Mouse (Mus musculus): ENCODE data around the gene Cutal. TPM values are rescaled to one million over a fixed set of nuclear protein-coding genes. Genes with fewer than 3 reads are reported as not detected.

The Cutal gene
- polyA plus RNA-seq, 1 experiment from 2014 or later = not detected

GRCm38 (mm10) chr2:34904849-34905542 lies 30.8 kb downstream of the Cutal start:
- ATAC-seq (ENCODE audit: insufficient number of reproducible peaks, low FRiP score, low TSS enrichment, low read depth) = peak; percentile 98
- H3K27ac ChIP-seq (replicated peaks) = peak overlapping the region; percentile 73
- H3K27me3 ChIP-seq = no peaks in the 10 kb centered on the region; the same call in 1 of the 2 replicates
- H3K4me1 ChIP-seq = peaks cover 29% of the 10 kb centered on the region
- no peaks in the 10 kb centered on the region for H3K9me3 ChIP-seq (replicated peaks)
- H3K36me3 ChIP-seq = 0 out of 2 replicates have a peak, but pooled peaks cover 15% of the 10 kb centered on the region
- H3K9ac ChIP-seq = no peak overlapping the region
- peak overlapping the region; percentile 37 for H3K4me3 ChIP-seq (replicated peaks)
- under 1% methylated on average over 34 of the region's 34 CpGs for WGBS
- peak overlapping the region; percentile 62 for H3K4me2 ChIP-seq (replicated peaks)

GRCm38 (mm10) chr2:34906426-34906825 lies 32.2 kb downstream of the Cutal start:
- no peaks in the 10 kb centered on the region; the same call in 1 of the 2 replicates for H3K27me3 ChIP-seq
- 0 out of 2 replicates have a peak, but pooled peaks cover 12% of the 10 kb centered on the region for H3K36me3 ChIP-seq
- no peak overlapping the region for H3K4me2 ChIP-seq (replicated peaks)
- H3K4me3 ChIP-seq (replicated peaks) = no peak overlapping the region
- H3K9ac ChIP-seq = no peak overlapping the region
- ATAC-seq (ENCODE audit: insufficient number of reproducible peaks, low FRiP score, low TSS enrichment, low read depth) = no peak
- peaks cover 29% of the 10 kb centered on the region for H3K4me1 ChIP-seq
- H3K9me3 ChIP-seq (replicated peaks) = no peaks in the 10 kb centered on the region
- 74% methylated on average over 6 of the region's 6 CpGs for WGBS
- H3K27ac ChIP-seq (replicated peaks) = no peak overlapping the region

- no peak for ATAC-seq (ENCODE audit: insufficient number of reproducible peaks, low FRiP score, low TSS enrichment, low read depth)
- peaks cover 3% of the 10 kb centered on the region; the same call in 1 of the 2 replicates for H3K27me3 ChIP-seq
- no peak overlapping the region for H3K4me2 ChIP-seq (replicated peaks)
- no peak overlapping the region for H3K4me3 ChIP-seq (replicated peaks)
- H3K36me3 ChIP-seq = 0 out of 2 replicates have a peak, but pooled peaks cover 9% of the 10 kb centered on the region
- 39% methylated on average over 12 of the region's 12 CpGs for WGBS
- no peaks in the 10 kb centered on the region for H3K9me3 ChIP-seq (replicated peaks)
- no peak overlapping the region for H3K9ac ChIP-seq
- H3K4me1 ChIP-seq = peaks cover 29% of the 10 kb centered on the region
- 0 out of 2 replicates have a peak overlapping the region, but pooled peaks have one; percentile 28 for H3K27ac ChIP-seq (replicated peaks)
Measured at GRCm38 (mm10) chr2:34906861-34907604, 32.8 kb downstream of the Cutal start.

- Histone ChIP-seq H3K4me1 (peaks cover 39% of the 10 kb centered on the region), H3K4me3 (replicated peaks) (no peak overlapping the region), H3K27ac (replicated peaks) (no peak overlapping the region), H3K4me2 (replicated peaks) (no peak overlapping the region), H3K27me3 (peaks cover 10% of the 10 kb centered on the region; the same call in 1 of the 2 replicates), H3K9me3 (replicated peaks) (no peaks in the 10 kb centered on the region), H3K36me3 (0 out of 2 replicates have a peak, but pooled peaks cover 3% of the 10 kb centered on the region), H3K9ac (no peak overlapping the region)
- no peak for ATAC-seq (ENCODE audit: insufficient number of reproducible peaks, low FRiP score, low TSS enrichment, low read depth)
- WGBS = 87% methylated on average over 4 of the region's 4 CpGs
Measured at GRCm38 (mm10) chr2:34909719-34910118, 35.5 kb downstream of the Cutal start.

DNA sequence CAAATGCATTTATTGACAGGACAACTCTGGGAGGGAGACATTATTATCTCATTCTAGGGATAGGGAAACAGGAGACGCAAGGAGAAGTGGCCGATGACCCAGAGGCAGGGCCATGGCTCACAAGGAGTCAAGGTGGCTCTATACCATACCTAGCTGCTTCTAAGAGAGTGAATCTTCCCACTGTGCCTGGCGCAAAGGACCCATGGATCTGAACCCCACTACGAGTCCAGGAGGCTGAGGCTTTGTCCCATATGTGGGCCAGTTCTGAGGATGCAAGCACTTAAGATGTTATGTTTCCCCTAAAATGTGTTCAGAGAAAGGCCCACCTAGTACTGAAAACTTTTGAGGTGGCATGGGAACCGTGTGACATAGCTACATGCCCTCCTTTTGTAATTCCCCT lies 37.7 kb downstream of the Cutal start:
- no peaks in the 10 kb centered on the region for H3K9me3 ChIP-seq (replicated peaks)
- H3K4me1 ChIP-seq = peaks cover 34% of the 10 kb centered on the region
- no peak for ATAC-seq (ENCODE audit: insufficient number of reproducible peaks, low FRiP score, low TSS enrichment, low read depth)
- H3K4me3 ChIP-seq (replicated peaks) = no peak overlapping the region
- H3K27ac ChIP-seq (replicated peaks) = no peak overlapping the region
- H3K27me3 ChIP-seq = peaks cover 12% of the 10 kb centered on the region; the same call in 1 of the 2 replicates
- H3K36me3 ChIP-seq = 0 out of 2 replicates have a peak, but pooled peaks cover 3% of the 10 kb centered on the region
- no peak overlapping the region for H3K9ac ChIP-seq
- WGBS = 82% methylated on average over 5 of the region's 5 CpGs
- no peak overlapping the region for H3K4me2 ChIP-seq (replicated peaks)

DNA sequence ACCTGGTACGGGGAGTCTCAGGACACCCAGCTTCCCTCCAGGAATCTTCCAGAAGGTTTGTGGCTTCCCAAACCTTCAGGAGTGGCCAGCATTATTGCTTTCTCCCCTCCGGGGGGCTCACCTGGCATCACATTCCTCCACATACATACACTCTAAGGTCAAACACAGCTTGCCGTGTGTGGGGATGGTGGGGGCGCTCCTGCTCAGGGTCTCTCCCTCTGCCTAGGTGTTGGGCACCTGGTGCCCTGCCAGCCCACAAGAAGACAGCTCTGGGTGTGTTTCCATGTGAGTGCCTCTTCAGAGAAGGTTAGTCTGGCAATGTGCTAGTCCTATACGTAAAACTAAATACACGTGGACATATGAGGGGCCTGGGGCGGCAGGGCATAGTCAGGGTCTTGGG lies 38.4 kb downstream of the Cutal start:
- H3K4me3 ChIP-seq (replicated peaks) = peak overlapping the region; percentile 53
- H3K27me3 ChIP-seq = peaks cover 12% of the 10 kb centered on the region; the same call in 1 of the 2 replicates
- no peak overlapping the region for H3K27ac ChIP-seq (replicated peaks)
- no peaks in the 10 kb centered on the region for H3K9me3 ChIP-seq (replicated peaks)
- H3K4me1 ChIP-seq = peaks cover 27% of the 10 kb centered on the region
- 36% methylated on average over 7 of the region's 7 CpGs for WGBS
- H3K36me3 ChIP-seq = 0 out of 2 replicates have a peak, but pooled peaks cover 3% of the 10 kb centered on the region
- H3K9ac ChIP-seq = peak overlapping the region; percentile 40; the same call in 1 of the 2 replicates
- ATAC-seq (ENCODE audit: insufficient number of reproducible peaks, low FRiP score, low TSS enrichment, low read depth) = no peak
- peak overlapping the region; percentile 88 for H3K4me2 ChIP-seq (replicated peaks)

GRCm38 (mm10) chr2:34913218-34914068 lies 39.2 kb downstream of the Cutal start, which contains the start of gene Phf19:
Gene Phf19, minus strand, starts transcription at chr2:34914026.
- Histone ChIP-seq H3K27me3 (peaks cover 12% of the 10 kb centered on the region; the same call in 1 of the 2 replicates), H3K27ac (replicated peaks) (no peak within 1 kb of the TSS; the same call in 1 of the 2 replicates), H3K4me2 (replicated peaks) (peak within 1 kb of the TSS; percentile 88), H3K4me3 (replicated peaks) (peak within 1 kb of the TSS; percentile 53), H3K4me1 (peaks cover 26% of the 10 kb centered on the region), H3K9me3 (replicated peaks) (no peaks in the 10 kb centered on the region), H3K36me3 (0 out of 2 replicates have a peak, but pooled peaks cover 3% of the 10 kb centered on the region), H3K9ac (peak within 1 kb of the TSS; percentile 40)
- 1% methylated on average over 62 of the region's 64 CpGs for WGBS
- 0 out of 2 replicates have a peak, but pooled peaks have one; percentile 31 for ATAC-seq (ENCODE audit: insufficient number of reproducible peaks, low FRiP score, low TSS enrichment, low read depth)

- WGBS = 3% methylated on average over 42 of the region's 50 CpGs
- Histone ChIP-seq H3K27ac (replicated peaks) (no peak overlapping the region; the same call in 1 of the 2 replicates), H3K4me3 (replicated peaks) (peak overlapping the region; percentile 53), H3K9ac (peak overlapping the region; percentile 40), H3K36me3 (0 out of 2 replicates have a peak, but pooled peaks cover 3% of the 10 kb centered on the region), H3K27me3 (peaks cover 12% of the 10 kb centered on the region; the same call in 1 of the 2 replicates), H3K4me1 (peaks cover 26% of the 10 kb centered on the region), H3K9me3 (replicated peaks) (no peaks in the 10 kb centered on the region), H3K4me2 (replicated peaks) (peak overlapping the region; percentile 88)
- peak; percentile 41; the same call in 1 of the 2 replicates for ATAC-seq (ENCODE audit: insufficient number of reproducible peaks, low FRiP score, low TSS enrichment, low read depth)
Measured at GRCm38 (mm10) chr2:34914069-34914822, 40.0 kb downstream of the Cutal start.

GRCm38 (mm10) chr2:34914823-34915082 lies 40.6 kb downstream of the Cutal start:
- H3K4me1 ChIP-seq = peaks cover 26% of the 10 kb centered on the region
- no peak overlapping the region for H3K27ac ChIP-seq (replicated peaks)
- H3K4me3 ChIP-seq (replicated peaks) = no peak overlapping the region
- no peaks in the 10 kb centered on the region for H3K9me3 ChIP-seq (replicated peaks)
- H3K27me3 ChIP-seq = peaks cover 12% of the 10 kb centered on the region; the same call in 1 of the 2 replicates
- no peak for ATAC-seq (ENCODE audit: insufficient number of reproducible peaks, low FRiP score, low TSS enrichment, low read depth)
- H3K9ac ChIP-seq = no peak overlapping the region
- 10% methylated on average over 2 of the region's 2 CpGs for WGBS
- H3K4me2 ChIP-seq (replicated peaks) = peak overlapping the region; percentile 88; the same call in 1 of the 2 replicates
- H3K36me3 ChIP-seq = 0 out of 2 replicates have a peak, but pooled peaks cover 2% of the 10 kb centered on the region

DNA sequence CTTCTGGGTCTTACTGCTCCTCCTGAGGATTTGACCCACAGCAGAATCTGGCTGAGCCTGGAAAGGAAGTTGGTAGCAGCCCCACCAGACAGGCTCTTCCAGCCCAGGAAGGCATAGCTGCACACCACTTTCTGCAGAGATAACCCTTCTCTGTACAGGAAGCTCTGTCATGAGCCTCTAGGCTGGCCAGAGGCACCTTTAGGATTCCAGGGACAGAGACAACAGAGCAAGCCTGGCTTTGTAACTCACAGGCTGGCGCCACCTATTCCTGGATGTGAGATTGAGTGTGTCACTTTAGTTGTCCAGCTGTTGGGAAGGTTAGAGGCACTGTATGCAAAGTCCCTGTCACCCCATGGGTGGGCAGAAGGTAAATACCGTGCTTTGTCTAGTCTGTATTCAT lies 40.9 kb downstream of the Cutal start:
- H3K9me3 ChIP-seq (replicated peaks) = no peaks in the 10 kb centered on the region
- H3K9ac ChIP-seq = no peak overlapping the region
- H3K27me3 ChIP-seq = peaks cover 12% of the 10 kb centered on the region; the same call in 1 of the 2 replicates
- 47% methylated on average over 2 of the region's 2 CpGs for WGBS
- ATAC-seq (ENCODE audit: insufficient number of reproducible peaks, low FRiP score, low TSS enrichment, low read depth) = no peak
- H3K36me3 ChIP-seq = no peaks in the 10 kb centered on the region
- H3K4me3 ChIP-seq (replicated peaks) = no peak overlapping the region
- H3K4me2 ChIP-seq (replicated peaks) = 0 out of 2 replicates have a peak overlapping the region, but pooled peaks have one; percentile 88
- H3K4me1 ChIP-seq = peaks cover 26% of the 10 kb centered on the region
- no peak overlapping the region for H3K27ac ChIP-seq (replicated peaks)

Measured in embryonic facial prominence, embryonic 15.5 days (tissue).